Mouse (Mus musculus): ENCODE measurements around the gene Kcnab2.

DNA sequence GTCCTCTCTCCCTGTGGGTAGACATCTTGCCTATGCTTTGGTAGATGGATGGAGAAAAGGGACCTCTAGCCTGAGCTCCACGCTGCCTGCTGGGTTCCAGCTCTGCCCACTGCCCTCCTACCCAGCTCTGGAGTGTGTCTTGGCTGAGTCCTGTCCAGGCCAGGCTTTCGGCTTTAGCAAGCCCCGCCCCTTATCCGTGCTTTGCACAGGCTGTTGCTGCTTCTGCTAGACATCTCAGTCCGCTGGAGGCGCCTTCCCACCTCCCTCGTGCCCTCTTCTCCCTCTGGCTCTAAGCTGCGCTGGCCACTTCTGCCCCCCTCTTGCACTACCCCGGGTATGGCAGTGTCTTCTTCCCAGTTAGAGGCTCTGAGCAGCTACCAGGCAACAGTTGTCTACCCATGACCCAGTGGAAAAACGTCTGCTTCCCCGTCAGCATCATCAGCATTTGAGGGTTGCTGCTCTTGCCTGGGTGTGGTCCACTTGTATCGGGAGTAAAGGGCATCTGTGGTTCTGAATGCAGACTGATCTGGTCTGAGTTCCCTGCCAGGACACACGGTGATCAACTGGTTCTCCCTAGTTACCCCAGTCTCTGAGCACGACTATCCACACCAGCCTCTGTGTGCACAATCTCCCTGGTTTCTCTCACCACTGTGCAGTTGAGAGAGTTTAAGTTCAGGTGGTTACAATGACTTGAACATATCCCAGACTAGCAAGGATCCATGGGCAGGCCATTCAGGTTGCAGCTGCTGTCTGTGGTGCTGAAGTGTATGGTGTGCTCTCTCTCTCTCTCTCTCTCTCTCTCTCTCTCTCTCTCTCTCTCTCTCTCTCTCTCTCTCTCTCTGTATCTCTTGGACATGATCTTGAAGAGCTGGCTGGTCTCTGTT is 126.0 kb downstream of the Kcnab2 start:
- TF ChIP-seq CTCF (IDR thresholded peaks at IDR 0.05; ENCODE audit: low read depth, low read length) (no peak), POLR2A (IDR thresholded peaks at IDR 0.05; ENCODE audit: extremely low read depth, insufficient read depth, low read length) (no peak)
